Mouse (Mus musculus) kidney, embryonic 16.5 days (tissue): ENCODE results near the gene Focad. TPM values are rescaled to one million over a fixed set of nuclear protein-coding genes. Genes with fewer than 3 reads are reported as not detected.

Source experiments
- ATAC-seq: fragments of 200-750 bp; cut with Nextera tagmentation; 2 replicates; pipeline ENCODE4 v1.8.0; 2017; ENCODE audit warnings: moderate TSS enrichment; ENCODE audit not compliant: low FRiP score, low TSS enrichment
- H3K27ac ChIP-seq: fragments of 300-500 bp; sonication (generic); 2 replicates; pipeline ENCODE4 v1.5.1; 2014; ENCODE audit warnings: low read length
- H3K27me3 ChIP-seq: fragments of 300-500 bp; sonication (generic); 2 replicates; pipeline ENCODE4 v1.6.1; 2014; ENCODE audit warnings: low read length, control low read depth, mixed read lengths; ENCODE audit not compliant: insufficient read depth
- H3K36me3 ChIP-seq: fragments of 300-500 bp; sonication (generic); 2 replicates; pipeline ENCODE4 v1.6.1; 2014; ENCODE audit warnings: low read length, control low read depth, mixed read lengths; ENCODE audit not compliant: insufficient read depth
- H3K4me1 ChIP-seq: fragments of 300-500 bp; sonication (generic); 2 replicates; pipeline ENCODE4 v1.6.1; 2014; ENCODE audit warnings: low read length, control low read depth, mixed read lengths; ENCODE audit not compliant: insufficient read depth
- H3K4me2 ChIP-seq: fragments of 300-500 bp; sonication (generic); replicated peaks from 2 replicates; pipeline ENCODE4 v1.6.1; 2014; ENCODE audit warnings: low read depth, low read length
- H3K4me3 ChIP-seq: fragments of 300-500 bp; sonication (generic); 2 replicates; pipeline ENCODE4 v1.5.1; 2014; ENCODE audit warnings: mild to moderate bottlenecking, low read length
- H3K9ac ChIP-seq: fragments of 300-500 bp; sonication (generic); replicated peaks from 2 replicates; pipeline ENCODE4 v1.6.1; 2014; ENCODE audit warnings: low read length
- H3K9me3 ChIP-seq: fragments of 300-500 bp; sonication (generic); 2 replicates; pipeline ENCODE4 v1.6.1; 2016; ENCODE audit warnings: low read length, control low read depth
- WGBS: fragments of 180-500 bp; shearing (Covaris S2); extraction: QIAGEN DNeasy Blood & Tissue Kit; methylation state at CpG from one replicate; pipeline ENCODE4 v1.1.7; 2014; 5-methylcytosine and 5-hydroxymethylcytosine counted together
- polyA plus RNA-seq: library from polyadenylated mRNA; unstranded; fragments of >200 nt; fragmentation: Nextera tagmentation; extraction: Ambion mirVana; gene quantifications from 2 replicates; pipeline ENCODE4 v1.2.1, GENCODE M21; 2015

Focad gene
- polyA plus RNA-seq, 1 experiment from 2014 or later: 15.5 TPM

DNA sequence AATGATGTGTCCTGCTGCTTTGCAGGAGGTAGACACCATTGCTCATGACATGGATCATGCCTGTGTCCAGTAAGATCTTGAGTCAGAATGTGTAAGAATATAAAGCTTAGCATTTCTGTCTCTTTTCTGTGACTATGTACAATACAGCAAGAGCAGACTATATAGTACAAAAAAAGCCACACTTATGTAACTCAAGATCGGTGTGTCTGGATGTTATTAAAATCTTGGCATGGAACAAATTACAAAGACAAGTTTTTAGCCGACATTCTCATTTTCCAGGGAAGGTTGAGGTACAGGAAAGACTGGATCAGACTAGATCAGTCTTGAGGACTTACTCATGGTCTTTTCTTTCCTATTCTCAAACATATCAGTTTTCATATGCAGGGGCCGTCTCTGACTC, 136.9 kb downstream of the Focad start:
- Histone ChIP-seq H3K27me3 (no peaks in the 10 kb centered on the region), H3K4me2 (no peak overlapping the region), H3K27ac (no peak overlapping the region), H3K4me3 (no peak overlapping the region), H3K9me3 (no peaks in the 10 kb centered on the region), H3K36me3 (no peaks in the 10 kb centered on the region), H3K9ac (no peak overlapping the region), H3K4me1 (no peaks in the 10 kb centered on the region)
- no peak for ATAC-seq
- WGBS: 94% methylated on average over 3 of the region's 3 CpGs

GRCm38 (mm10) chr4:88235941-88236340, 141.5 kb downstream of the Focad start:
- ATAC-seq: no peak
- 45% methylated on average over 6 of the region's 6 CpGs for WGBS

DNA sequence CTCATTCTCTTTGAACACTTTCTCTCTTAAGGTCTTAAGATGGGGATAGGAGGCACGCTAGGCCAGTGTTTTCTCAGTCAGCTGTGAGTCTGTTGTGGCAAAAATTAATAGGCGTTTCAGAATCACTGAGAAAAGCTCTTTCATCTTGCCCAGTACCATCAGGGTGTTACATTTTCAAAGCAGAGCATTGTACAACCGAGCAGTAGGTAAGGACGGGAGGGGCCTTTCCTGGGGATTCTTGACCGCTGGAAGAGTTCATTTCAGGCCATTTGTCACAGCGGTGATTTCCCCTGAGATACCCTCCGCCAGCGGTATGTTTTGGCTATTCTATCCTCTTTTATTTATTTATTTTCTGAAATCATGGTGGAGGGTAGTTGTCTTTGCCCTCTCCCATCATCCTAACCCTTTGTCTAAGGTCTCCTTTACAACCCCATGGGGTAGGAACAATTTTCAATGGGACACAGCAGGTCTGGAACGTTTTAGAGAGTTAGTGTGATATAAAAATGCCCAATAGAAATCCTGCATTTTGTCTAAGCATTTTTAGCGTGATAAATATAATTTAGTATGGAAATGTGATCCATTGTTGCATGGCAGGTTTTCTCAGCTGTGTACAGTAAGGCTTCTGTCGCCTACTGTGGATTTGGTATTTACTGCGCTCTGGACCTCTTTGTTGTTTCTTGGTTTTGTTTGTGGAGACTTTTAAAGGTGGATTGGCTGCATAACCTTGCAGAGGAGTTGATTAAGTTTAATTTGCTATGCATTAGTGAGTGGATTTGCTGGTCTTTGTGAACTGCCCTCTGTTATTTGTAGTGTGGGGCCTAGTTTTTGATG, 142.7 kb downstream of the Focad start:
- Histone ChIP-seq H3K27me3 (no peaks in the 10 kb centered on the region), H3K4me2 (no peak overlapping the region), H3K9me3 (no peaks in the 10 kb centered on the region), H3K27ac (no peak overlapping the region), H3K36me3 (no peaks in the 10 kb centered on the region), H3K4me3 (no peak overlapping the region), H3K9ac (no peak overlapping the region), H3K4me1 (no peaks in the 10 kb centered on the region)
- no peak for ATAC-seq
- WGBS: 44% methylated on average over 12 of the region's 12 CpGs

More at GRCm38 (mm10) chr4:88235941-88236340, 141.5 kb downstream of the Focad start:
- no peak overlapping the region for H3K4me2 ChIP-seq
- H3K4me1 ChIP-seq: no peaks in the 10 kb centered on the region
- H3K9ac ChIP-seq: no peak overlapping the region
- no peaks in the 10 kb centered on the region for H3K9me3 ChIP-seq
- H3K27ac ChIP-seq: no peak overlapping the region
- H3K4me3 ChIP-seq: no peak overlapping the region
- H3K36me3 ChIP-seq: no peaks in the 10 kb centered on the region
- H3K27me3 ChIP-seq: no peaks in the 10 kb centered on the region

DNA sequence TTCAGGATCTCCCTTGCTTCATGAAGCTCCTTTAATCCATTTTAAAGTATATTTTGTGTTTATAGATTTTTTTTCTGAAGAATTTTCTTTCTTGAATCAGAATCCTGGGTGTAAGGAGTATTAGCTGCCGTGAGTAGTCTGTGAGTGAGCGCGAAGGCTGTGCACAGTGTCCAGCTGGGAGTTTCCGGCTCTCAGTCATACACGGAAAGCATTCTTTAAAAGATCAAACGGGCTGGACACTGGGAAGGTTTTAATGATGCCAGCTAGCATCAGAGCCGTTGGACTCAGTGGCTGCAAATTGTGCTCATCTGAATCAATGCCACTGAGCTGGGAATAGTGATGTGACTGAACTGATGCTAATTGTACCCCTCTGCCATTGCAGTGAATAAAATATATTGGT, 143.9 kb downstream of the Focad start:
- ATAC-seq: no peak
- Histone ChIP-seq H3K27me3 (no peaks in the 10 kb centered on the region), H3K4me2 (no peak overlapping the region), H3K36me3 (no peaks in the 10 kb centered on the region), H3K4me1 (no peaks in the 10 kb centered on the region), H3K4me3 (no peak overlapping the region), H3K9me3 (no peaks in the 10 kb centered on the region), H3K27ac (no peak overlapping the region), H3K9ac (no peak overlapping the region)
- 49% methylated on average over 7 of the region's 7 CpGs for WGBS

DNA sequence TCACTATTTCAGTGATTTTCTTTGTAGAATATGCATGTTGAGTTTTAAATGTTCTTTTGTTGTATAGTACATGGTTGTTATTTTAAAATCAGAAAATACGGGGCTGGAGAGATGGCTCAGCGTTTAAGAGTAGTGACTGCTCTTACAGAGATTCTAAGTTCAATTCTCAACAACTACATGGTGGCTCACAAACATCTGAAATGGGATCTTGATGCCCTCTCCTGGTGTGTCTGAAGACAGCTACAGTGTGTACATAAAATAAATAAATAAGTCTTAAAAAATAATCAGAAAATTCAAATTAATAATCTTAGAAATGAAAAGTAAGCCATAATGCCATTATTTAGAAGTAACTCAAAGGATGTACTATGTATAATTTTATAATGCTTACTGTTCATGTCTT, 149.4 kb downstream of the Focad start:
- Histone ChIP-seq H3K27ac (no peak overlapping the region), H3K9ac (no peak overlapping the region), H3K4me3 (no peak overlapping the region), H3K4me1 (no peaks in the 10 kb centered on the region), H3K9me3 (no peaks in the 10 kb centered on the region), H3K36me3 (no peaks in the 10 kb centered on the region), H3K4me2 (no peak overlapping the region), H3K27me3 (no peaks in the 10 kb centered on the region)
- no peak for ATAC-seq
- WGBS: 88% methylated on average over 2 of the region's 2 CpGs

DNA sequence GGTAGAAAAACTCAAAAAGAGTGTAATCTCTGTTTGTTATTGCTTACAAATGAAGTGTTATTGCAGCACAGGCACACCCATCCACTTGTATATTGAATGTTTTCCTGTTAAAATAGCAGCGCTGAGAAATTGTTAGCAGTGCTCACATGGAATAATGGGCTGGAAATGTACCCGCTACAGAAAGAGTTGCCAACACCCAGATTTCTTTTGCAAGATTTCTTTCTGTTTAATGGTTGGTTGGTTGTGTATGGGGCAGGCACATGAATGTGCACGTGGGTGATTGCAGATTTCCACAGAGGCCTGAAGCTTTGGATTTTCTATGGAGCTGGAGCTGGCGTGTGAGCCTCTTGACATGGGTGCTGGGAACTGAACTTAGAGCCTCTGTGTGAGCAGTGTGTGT, 151.1 kb downstream of the Focad start:
- H3K9ac ChIP-seq: no peak overlapping the region
- H3K4me2 ChIP-seq: no peak overlapping the region
- ATAC-seq: no peak
- H3K36me3 ChIP-seq: no peaks in the 10 kb centered on the region
- 83% methylated on average over 4 of the region's 4 CpGs for WGBS
- no peak overlapping the region for H3K27ac ChIP-seq
- H3K27me3 ChIP-seq: no peaks in the 10 kb centered on the region
- H3K4me1 ChIP-seq: no peaks in the 10 kb centered on the region
- no peaks in the 10 kb centered on the region for H3K9me3 ChIP-seq
- no peak overlapping the region for H3K4me3 ChIP-seq

DNA sequence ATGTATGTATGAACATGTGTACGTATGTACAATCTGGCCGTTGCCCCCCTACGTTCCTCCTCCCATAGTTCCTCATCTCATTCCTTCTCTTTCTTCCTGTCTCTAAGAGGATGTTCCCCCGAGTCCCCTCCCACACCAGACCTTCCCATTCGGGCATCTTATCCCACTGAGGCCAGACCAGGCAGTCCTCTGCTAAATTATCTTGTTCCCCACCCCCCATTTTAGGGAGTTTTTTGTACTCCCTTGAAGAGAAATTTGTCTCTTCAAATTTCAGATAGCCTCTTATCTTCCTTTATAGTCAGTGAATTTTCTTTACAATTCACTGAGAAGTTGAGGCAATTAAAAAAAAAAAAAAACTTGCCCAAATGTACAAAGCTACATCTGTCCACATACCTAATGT, 166.9 kb downstream of the Focad start:
- H3K9me3 ChIP-seq: no peaks in the 10 kb centered on the region
- H3K27me3 ChIP-seq: no peaks in the 10 kb centered on the region
- no peak for ATAC-seq
- no peak overlapping the region for H3K27ac ChIP-seq
- H3K9ac ChIP-seq: no peak overlapping the region
- H3K4me2 ChIP-seq: no peak overlapping the region
- H3K36me3 ChIP-seq: no peaks in the 10 kb centered on the region
- 84% methylated on average over 5 of the region's 5 CpGs for WGBS
- H3K4me1 ChIP-seq: no peaks in the 10 kb centered on the region
- H3K4me3 ChIP-seq: no peak overlapping the region

DNA sequence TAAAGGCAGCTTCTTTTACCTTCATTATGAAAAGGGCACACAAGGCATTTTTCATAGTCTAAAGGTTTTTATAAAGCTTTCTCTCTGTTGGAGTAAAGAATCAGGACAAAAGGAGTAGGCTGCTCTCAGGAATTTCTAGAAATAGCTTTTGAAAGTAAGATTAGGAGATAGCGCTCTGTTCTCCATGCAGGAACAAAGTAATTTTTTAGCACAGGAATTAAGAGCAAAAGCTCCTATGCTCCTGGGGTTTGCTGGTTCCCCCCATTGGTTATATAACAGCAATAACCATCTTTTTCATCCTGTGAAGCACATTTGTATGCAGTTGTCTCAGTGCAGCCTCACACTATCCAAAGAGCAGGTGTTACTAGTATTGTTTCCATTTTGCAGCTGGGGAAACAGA, 170.1 kb downstream of the Focad start:
- Histone ChIP-seq H3K9ac (no peak overlapping the region), H3K4me2 (no peak overlapping the region), H3K9me3 (no peaks in the 10 kb centered on the region), H3K4me3 (no peak overlapping the region), H3K27me3 (no peaks in the 10 kb centered on the region), H3K36me3 (no peaks in the 10 kb centered on the region), H3K27ac (no peak overlapping the region), H3K4me1 (no peaks in the 10 kb centered on the region)
- no peak for ATAC-seq
- WGBS: 95% methylated on average over 1 of the region's 1 CpGs

- peaks cover 4% of the 10 kb centered on the region; the same call in 1 of the 2 replicates for H3K4me1 ChIP-seq
- H3K9ac ChIP-seq: no peak overlapping the region
- no peaks in the 10 kb centered on the region for H3K36me3 ChIP-seq
- WGBS: 68% methylated on average over 7 of the region's 7 CpGs
- no peak overlapping the region for H3K4me3 ChIP-seq
- H3K9me3 ChIP-seq: no peaks in the 10 kb centered on the region
- no peak for ATAC-seq
- H3K27me3 ChIP-seq: no peaks in the 10 kb centered on the region
- H3K27ac ChIP-seq: no peak overlapping the region
- H3K4me2 ChIP-seq: no peak overlapping the region
Measured at GRCm38 (mm10) chr4:88270408-88271067, 176.1 kb downstream of the Focad start.

DNA sequence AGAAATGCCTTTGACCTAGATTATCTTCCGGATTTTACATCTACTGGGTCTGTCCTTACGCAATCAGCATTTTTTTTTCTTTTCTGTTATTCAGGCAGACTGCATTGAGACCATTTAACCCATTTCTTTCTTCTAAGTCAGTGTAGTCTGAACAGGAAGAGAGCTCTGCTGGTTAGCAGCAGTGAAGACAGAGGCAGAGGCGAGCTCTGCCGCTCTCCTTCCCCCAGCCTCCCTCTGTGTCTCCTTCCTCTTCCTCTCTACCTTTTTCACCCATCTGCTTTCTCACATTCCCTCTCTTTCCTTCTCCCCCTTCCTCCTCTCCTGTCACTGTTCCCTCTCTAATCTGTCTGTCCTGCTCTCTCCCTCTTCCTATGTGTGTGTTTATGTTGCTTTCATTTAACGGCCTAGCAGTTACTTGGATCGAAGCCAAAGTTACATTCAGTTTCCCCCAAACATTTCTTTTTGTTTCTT, 181.2 kb downstream of the Focad start:
- Histone ChIP-seq H3K4me2 (peak overlapping the region; percentile 20), H3K27ac (peak overlapping the region; percentile 54), H3K9me3 (no peaks in the 10 kb centered on the region), H3K4me3 (no peak overlapping the region), H3K9ac (no peak overlapping the region), H3K36me3 (no peaks in the 10 kb centered on the region), H3K4me1 (peaks cover 10% of the 10 kb centered on the region; the same call in 1 of the 2 replicates), H3K27me3 (no peaks in the 10 kb centered on the region)
- 31% methylated on average over 6 of the region's 6 CpGs for WGBS
- ATAC-seq: peak; percentile 63; the same call in 1 of the 2 replicates
